Mouse (Mus musculus) lung, adult 2 months (tissue): ENCODE measurements around the gene Ush1g.

ENCODE experiments used
- CTCF ChIP-seq: fragments of 200-500 bp; IDR thresholded peaks from 2 replicates; pipeline ENCODE4 v1.5.1; 2011; ENCODE audit warnings: mild to moderate bottlenecking, low read length, control low read depth; ENCODE audit not compliant: insufficient read depth
- POLR2A ChIP-seq: fragments of 200-500 bp; IDR thresholded peaks from 2 replicates; pipeline ENCODE4 v1.6.1; 2011; ENCODE audit warnings: low read depth, mild to moderate bottlenecking, control low read depth, low read length, borderline replicate concordance; ENCODE audit errors: extremely low read depth

DNA sequence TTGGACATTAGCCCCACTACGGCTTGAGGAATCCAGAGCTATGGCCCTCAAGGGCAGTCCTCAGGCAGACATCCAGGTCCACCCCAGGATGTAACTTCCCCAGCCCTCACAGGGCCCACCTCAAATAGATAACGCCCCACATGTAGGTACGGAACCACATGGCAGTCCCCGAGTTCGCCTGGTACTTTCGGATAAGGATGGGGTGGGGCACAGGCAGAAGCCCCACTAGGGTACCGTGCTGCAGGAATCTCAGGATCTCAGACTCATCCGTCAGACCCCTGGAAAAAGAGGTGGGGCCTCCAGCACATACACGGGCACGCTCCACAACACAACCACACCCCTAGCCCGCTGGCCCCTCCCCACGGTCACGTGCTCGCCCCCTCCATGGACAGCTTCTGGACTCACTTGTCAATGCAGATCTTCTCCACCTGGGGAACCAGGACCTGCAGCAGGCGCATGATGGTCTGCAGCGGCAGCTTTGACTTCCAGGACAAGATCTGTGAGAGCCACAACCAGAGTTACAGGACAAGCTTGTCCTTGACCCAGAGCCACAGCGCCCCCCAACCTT is 26.9 kb upstream of the Ush1g start:
- TF ChIP-seq CTCF (no peak), POLR2A (no peak)
